Mouse (Mus musculus): ENCODE results near the gene Ctla4. TPM values are rescaled to one million over a fixed set of nuclear protein-coding genes. Genes with fewer than 3 reads are reported as not detected.

Gene Ctla4
- polyA plus RNA-seq, 1 experiment from 2014 or later: not detected

- Histone ChIP-seq H3K4me2 (no peak overlapping the region), H3K9ac (no peak overlapping the region), H3K9me3 (ENCODE audit: low read depth, low read length) (no peaks in the 10 kb centered on the region), H3K4me3 (ENCODE audit: low read depth, low read length) (no peak overlapping the region), H3K27ac (ENCODE audit: low read depth) (no peak overlapping the region), H3K27me3 (ENCODE audit: insufficient read depth, low read length) (no peaks in the 10 kb centered on the region), H3K36me3 (ENCODE audit: insufficient read depth) (no peaks in the 10 kb centered on the region), H3K4me1 (ENCODE audit: insufficient read depth) (no peaks in the 10 kb centered on the region; the same call in 1 of the 2 replicates)
- TF ChIP-seq CTCF (IDR thresholded peaks at IDR 0.05; ENCODE audit: low read depth): no peak
- DNase-seq: no peak
- no peak for ATAC-seq (ENCODE audit: insufficient read depth)
- 77% methylated on average over 2 of the region's 2 CpGs for WGBS
Observed at GRCm38 (mm10) chr1:60865167-60865566, 21.6 kb upstream of the Ctla4 start.

GRCm38 (mm10) chr1:60866043-60866442, 20.8 kb upstream of the Ctla4 start:
- H3K4me3 ChIP-seq (ENCODE audit: low read depth, low read length): no peak overlapping the region
- no peak for ATAC-seq (ENCODE audit: insufficient read depth)
- no peak overlapping the region for H3K27ac ChIP-seq (ENCODE audit: low read depth)
- DNase-seq: no peak
- H3K9me3 ChIP-seq (ENCODE audit: low read depth, low read length): no peaks in the 10 kb centered on the region
- no peaks in the 10 kb centered on the region for H3K36me3 ChIP-seq (ENCODE audit: insufficient read depth)
- H3K27me3 ChIP-seq (ENCODE audit: insufficient read depth, low read length): no peaks in the 10 kb centered on the region
- no peak overlapping the region for H3K4me2 ChIP-seq
- H3K9ac ChIP-seq: no peak overlapping the region
- no peak for TF ChIP-seq CTCF (IDR thresholded peaks at IDR 0.05; ENCODE audit: low read depth)
- no peaks in the 10 kb centered on the region; the same call in 1 of the 2 replicates for H3K4me1 ChIP-seq (ENCODE audit: insufficient read depth)
- WGBS: 51% methylated on average over 5 of the region's 5 CpGs

DNA sequence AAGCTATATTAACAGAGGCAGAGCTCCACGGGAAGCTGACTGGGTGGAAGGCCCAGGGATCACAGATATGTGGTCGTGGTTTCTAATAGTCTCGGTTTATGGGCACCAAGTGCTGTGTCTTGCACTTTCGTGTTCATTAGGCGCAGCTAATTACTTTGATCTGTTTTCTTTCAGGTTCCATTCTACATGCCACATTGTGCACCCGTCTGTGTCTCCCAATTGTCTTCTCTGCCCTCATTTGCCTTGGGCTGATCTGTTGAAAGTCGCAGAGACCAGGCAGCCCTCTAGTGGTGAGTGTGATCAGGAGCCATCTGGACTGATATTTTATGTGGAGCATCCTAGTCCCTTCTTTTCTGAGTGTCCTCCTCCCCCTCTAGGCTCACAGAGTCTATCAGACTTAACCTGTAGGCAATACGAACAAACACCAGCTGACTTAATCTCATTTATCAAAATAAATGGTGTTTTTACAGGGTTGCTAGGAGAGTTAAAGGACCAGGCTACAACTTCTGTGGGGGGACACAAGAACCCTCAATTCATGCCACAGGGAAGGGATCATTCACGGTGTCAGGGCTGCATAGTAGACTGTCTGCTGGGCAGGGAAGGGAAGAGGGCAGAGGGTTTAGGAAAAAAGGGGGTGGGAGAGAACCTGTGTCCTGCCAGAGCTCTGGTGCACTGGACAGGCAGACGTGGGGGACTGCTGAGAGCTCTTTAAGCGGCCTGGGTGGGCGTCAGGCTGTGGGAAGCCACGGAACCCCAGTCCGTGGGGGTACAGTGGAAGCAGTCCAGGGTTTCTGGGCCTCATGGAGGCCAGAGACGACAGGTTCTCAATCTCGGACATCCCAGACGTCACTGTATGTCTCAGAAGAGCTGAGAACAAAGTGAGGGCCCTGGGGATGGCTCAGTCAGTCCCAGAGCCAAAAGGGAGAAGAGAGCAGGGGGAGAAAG, 18.2 kb upstream of the Ctla4 start:
- Histone ChIP-seq H3K9me3 (ENCODE audit: low read depth, low read length) (no peaks in the 10 kb centered on the region), H3K4me1 (ENCODE audit: insufficient read depth) (no peaks in the 10 kb centered on the region), H3K36me3 (ENCODE audit: insufficient read depth) (no peaks in the 10 kb centered on the region), H3K4me3 (ENCODE audit: low read depth, low read length) (no peak overlapping the region), H3K27ac (ENCODE audit: low read depth) (no peak overlapping the region), H3K9ac (no peak overlapping the region), H3K27me3 (ENCODE audit: insufficient read depth, low read length) (no peaks in the 10 kb centered on the region), H3K4me2 (no peak overlapping the region)
- ATAC-seq (ENCODE audit: insufficient read depth) (peak; percentile 58; the same call in 1 of the 2 replicates), DNase-seq (peak; percentile 75)
- WGBS: 70% methylated on average over 17 of the region's 17 CpGs
- peak; percentile 79 for TF ChIP-seq CTCF (IDR thresholded peaks at IDR 0.05; ENCODE audit: low read depth)

GRCm38 (mm10) chr1:60875267-60875666, 11.5 kb upstream of the Ctla4 start:
- no peaks in the 10 kb centered on the region for H3K9me3 ChIP-seq (ENCODE audit: low read depth, low read length)
- H3K27me3 ChIP-seq (ENCODE audit: insufficient read depth, low read length): no peaks in the 10 kb centered on the region
- H3K4me1 ChIP-seq (ENCODE audit: insufficient read depth): no peaks in the 10 kb centered on the region
- H3K36me3 ChIP-seq (ENCODE audit: insufficient read depth): no peaks in the 10 kb centered on the region
- no peak overlapping the region for H3K4me3 ChIP-seq (ENCODE audit: low read depth, low read length)
- ATAC-seq (ENCODE audit: insufficient read depth) (no peak), DNase-seq (no peak)
- H3K9ac ChIP-seq: no peak overlapping the region
- H3K27ac ChIP-seq (ENCODE audit: low read depth): no peak overlapping the region
- no peak for TF ChIP-seq CTCF (IDR thresholded peaks at IDR 0.05; ENCODE audit: low read depth)
- H3K4me2 ChIP-seq: no peak overlapping the region
- WGBS: 52% methylated on average over 3 of the region's 3 CpGs

GRCm38 (mm10) chr1:60880116-60880867, 6.5 kb upstream of the Ctla4 start:
- 63% methylated on average over 10 of the region's 10 CpGs for WGBS
- Histone ChIP-seq H3K4me1 (ENCODE audit: insufficient read depth) (no peaks in the 10 kb centered on the region), H3K9ac (no peak overlapping the region), H3K36me3 (ENCODE audit: insufficient read depth) (no peaks in the 10 kb centered on the region), H3K27me3 (ENCODE audit: insufficient read depth, low read length) (no peaks in the 10 kb centered on the region), H3K27ac (ENCODE audit: low read depth) (no peak overlapping the region), H3K9me3 (ENCODE audit: low read depth, low read length) (no peaks in the 10 kb centered on the region), H3K4me2 (no peak overlapping the region), H3K4me3 (ENCODE audit: low read depth, low read length) (no peak overlapping the region)
- TF ChIP-seq CTCF (IDR thresholded peaks at IDR 0.05; ENCODE audit: low read depth): no peak
- DNase-seq (no peak), ATAC-seq (ENCODE audit: insufficient read depth) (no peak)

- 38% methylated on average over 2 of the region's 2 CpGs for WGBS
- Histone ChIP-seq H3K27ac (ENCODE audit: low read depth) (no peak overlapping the region), H3K9me3 (ENCODE audit: low read depth, low read length) (no peaks in the 10 kb centered on the region), H3K9ac (no peak overlapping the region), H3K4me1 (ENCODE audit: insufficient read depth) (no peaks in the 10 kb centered on the region), H3K36me3 (ENCODE audit: insufficient read depth) (no peaks in the 10 kb centered on the region), H3K27me3 (ENCODE audit: insufficient read depth, low read length) (no peaks in the 10 kb centered on the region), H3K4me3 (ENCODE audit: low read depth, low read length) (no peak overlapping the region), H3K4me2 (no peak overlapping the region)
- no peak for TF ChIP-seq CTCF (IDR thresholded peaks at IDR 0.05; ENCODE audit: low read depth)
- DNase-seq (no peak), ATAC-seq (ENCODE audit: insufficient read depth) (no peak)
Observed at GRCm38 (mm10) chr1:60882792-60883191, 4.0 kb upstream of the Ctla4 start.

- no peak overlapping the region for H3K4me3 ChIP-seq (ENCODE audit: low read depth, low read length)
- H3K9me3 ChIP-seq (ENCODE audit: low read depth, low read length): no peaks in the 10 kb centered on the region
- H3K4me2 ChIP-seq: no peak overlapping the region
- H3K9ac ChIP-seq: no peak overlapping the region
- DNase-seq: no peak
- TF ChIP-seq CTCF (IDR thresholded peaks at IDR 0.05; ENCODE audit: low read depth): no peak
- no peaks in the 10 kb centered on the region for H3K36me3 ChIP-seq (ENCODE audit: insufficient read depth)
- no peak for ATAC-seq (ENCODE audit: insufficient read depth)
- no peak overlapping the region for H3K27ac ChIP-seq (ENCODE audit: low read depth)
- H3K27me3 ChIP-seq (ENCODE audit: insufficient read depth, low read length): no peaks in the 10 kb centered on the region
- WGBS: 61% methylated on average over 2 of the region's 2 CpGs
- no peaks in the 10 kb centered on the region for H3K4me1 ChIP-seq (ENCODE audit: insufficient read depth)
Observed at GRCm38 (mm10) chr1:60883279-60883678, 3.5 kb upstream of the Ctla4 start.

All from lung, embryonic 14.5 days (tissue).